Mouse (Mus musculus): Measurements from ENCODE around the gene Xrcc5.

The Xrcc5 gene

DNA sequence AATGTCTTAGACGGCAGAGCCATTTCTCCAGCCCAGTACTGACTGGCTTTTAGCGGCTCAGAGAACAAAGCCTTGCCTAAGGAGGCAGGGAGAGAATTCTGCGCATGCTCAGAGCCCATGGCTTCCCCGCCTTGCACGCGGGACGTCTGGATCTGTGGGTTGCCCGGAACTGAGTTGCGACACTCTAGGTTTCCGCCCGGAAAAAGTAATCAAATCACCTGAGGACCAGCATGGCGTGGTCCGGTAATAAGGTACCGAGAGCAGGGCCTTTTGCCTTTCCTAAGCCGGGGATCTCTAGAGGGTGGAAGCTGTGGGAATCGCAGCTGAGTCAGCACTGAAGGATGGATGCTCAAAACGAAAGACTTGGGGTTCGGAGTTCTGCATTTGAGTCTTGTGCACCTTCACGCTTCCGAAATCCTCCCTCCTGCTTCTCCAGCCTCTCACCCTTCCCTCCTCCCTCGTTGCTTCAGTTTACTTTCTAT lies at the start of gene Xrcc5:
Gene Xrcc5 (plus strand): TSS at position 105 of the 482 bp plus-strand sequence.
- DNase-seq (ENCODE audit: low spot score), result peak; percentile 95

DNA sequence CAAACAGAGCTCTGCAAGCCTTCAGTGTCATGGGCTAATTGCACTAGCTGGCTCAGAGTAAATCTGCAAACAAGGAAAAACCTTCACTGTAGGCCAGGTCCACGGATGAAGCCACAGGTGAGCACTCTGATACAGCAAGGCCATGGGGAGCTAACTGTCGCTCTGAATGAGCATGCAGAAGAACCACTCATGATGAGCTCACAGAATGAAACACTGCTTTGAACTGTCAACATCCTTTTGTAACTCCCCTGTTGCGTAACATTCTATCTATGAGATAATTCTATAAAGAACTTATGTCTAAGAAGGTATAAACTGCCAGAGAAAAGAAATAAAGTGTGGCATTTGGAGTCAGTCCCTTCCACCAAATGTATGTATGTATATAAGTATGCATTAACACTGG lies 44.1 kb upstream of the Xrcc5 start:
- no peak for DNase-seq (ENCODE audit: low spot score)

DNA sequence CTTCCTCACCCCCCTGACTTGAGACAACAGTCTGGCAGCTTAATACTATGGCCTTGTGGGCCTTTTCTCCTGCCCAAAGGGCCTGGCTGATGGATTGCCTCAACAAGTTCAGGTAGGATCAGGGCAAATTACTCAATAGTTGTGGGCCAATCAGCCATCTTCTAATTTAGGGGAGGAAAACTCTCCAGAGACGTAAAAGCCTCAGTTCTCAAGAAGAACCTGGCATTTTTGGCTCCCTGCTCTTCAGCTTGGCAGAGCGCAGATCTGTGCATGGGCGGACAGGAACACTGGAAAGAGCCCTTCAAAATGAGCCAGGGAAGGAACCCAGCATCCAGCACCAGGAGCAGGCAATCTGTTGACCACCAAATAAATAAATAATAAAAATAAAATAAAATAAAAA lies 29.1 kb upstream of the Xrcc5 start:
- DNase-seq (ENCODE audit: low spot score), result no peak

DNA sequence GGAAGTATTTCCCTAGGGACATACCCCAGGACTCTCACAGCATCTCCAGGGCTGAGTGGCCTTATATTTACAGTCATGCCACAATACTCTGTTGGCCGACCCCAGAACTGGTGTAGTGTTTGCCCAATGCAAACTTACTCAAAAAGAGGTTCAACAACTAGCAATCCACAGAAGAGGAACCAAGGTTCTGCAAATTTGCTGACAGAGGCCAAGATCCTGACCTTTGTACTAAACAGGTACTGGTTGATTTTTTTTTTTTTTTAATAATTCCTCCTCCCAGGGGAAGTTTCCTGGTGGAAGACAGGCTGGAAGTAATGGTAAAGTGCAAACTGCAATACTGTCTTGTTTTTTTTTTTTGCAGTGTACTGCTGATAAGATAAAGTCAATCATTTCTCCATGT lies 24.6 kb upstream of the Xrcc5 start:
- no peak for DNase-seq (ENCODE audit: low spot score)

DNA sequence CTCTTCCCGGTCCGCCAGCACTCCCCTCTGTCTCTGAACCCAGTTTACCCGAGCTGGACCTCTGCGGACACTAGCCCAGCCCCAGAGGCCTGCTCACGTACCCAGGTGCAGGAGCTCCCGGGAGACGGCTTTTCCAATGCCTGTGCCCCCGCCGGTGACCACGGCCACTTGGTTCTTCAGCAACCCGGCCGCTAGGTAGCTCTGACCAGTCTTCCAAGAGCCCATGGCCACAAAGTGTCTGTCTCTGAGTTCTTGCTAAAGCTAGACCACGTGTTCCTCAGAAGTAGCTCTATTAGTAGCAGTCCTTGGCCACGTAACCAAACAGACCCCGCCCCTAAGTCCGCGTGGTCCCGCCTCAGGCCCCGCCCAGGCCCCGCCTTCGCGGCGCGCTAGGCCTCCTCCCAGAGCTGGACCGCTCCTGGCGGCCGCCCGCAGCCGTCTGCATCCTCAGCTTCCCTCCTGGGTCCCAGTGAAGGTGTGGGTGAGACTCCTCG lies 23.2 kb upstream of the Xrcc5 start, which contains the start of the genes Pecr and Tmem169:
Gene Pecr (minus strand): TSS at position 323 of the 494 bp plus-strand sequence.
Gene Tmem169 (plus strand): TSS at position 378 of the 494 bp plus-strand sequence.
- peak; percentile 75 for DNase-seq (ENCODE audit: low spot score)

DNA sequence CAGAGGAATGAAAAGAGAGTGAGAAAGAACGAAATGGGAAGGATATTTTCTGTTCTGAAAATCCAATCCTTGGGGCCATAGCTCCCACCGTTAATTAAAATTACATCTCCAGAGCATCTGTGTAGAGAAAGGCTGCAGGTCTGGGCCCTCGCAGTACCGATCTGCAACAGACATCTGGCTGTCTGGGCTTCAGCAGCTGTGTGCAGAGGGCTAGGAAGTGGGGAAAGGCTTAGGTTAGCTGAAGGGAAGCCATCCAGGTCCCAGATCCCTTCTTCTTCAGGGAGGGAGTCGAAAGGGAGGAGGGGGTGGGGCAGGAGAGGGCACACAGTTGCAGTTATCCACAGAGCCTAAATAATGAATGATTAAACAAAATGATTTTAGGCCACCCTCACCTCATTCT lies 22.7 kb upstream of the Xrcc5 start:
- DNase-seq (ENCODE audit: low spot score), result no peak

DNA sequence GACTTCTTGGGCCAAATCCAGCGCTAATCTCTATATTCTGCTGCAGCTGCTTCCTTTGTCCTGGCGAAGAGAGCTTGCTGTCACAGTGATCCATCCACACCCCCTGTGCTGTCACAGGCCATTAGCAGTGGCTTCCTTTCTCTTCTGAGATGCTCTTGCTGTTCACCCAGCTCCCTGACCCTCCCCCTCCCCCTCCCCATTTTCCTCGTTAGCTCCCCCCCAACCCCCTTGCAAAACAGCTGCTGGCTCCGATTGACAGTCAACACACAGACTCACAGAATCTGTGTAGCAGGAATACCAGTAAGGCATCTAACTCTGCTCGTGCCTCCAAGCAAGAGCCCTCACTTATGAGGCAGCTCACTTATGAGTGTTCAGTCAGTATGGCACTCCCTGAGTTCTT lies 20.3 kb upstream of the Xrcc5 start:
- DNase-seq (ENCODE audit: low spot score), result no peak

- DNase-seq (ENCODE audit: low spot score), result no peak
Observed at GRCm38 (mm10) chr1:72287893-72288292, 19.3 kb upstream of the Xrcc5 start.

DNA sequence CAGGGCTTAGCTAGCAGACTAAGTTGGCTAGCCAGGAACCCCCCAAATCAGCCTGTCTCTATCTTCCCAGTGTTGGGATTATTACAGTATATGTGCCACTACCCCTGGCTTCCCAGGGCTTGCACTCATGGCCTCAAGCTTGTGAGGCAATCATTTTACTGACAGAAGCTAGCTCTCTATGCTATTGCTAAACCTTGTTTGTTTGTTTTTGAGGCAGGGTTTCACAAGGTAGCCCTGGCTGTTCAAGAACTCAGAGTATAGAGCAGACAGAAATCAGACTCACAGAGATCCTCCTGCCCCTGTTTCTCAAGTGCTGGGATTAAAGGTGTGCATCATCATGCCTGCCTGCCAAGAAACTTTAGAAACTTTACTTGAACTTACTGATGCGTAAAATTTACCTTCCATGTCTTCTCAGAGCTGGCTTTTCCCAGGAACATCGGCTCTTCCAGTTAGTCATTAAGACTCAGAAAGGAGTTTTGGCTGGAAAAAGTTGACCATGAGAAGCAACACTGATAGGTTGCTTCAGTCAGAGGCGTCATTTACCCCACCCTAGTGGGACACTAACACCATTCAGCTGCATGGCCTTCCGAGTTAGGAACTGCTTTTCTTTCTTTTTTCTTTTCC lies 18.6 kb upstream of the Xrcc5 start:
- no peak for DNase-seq (ENCODE audit: low spot score)

DNA sequence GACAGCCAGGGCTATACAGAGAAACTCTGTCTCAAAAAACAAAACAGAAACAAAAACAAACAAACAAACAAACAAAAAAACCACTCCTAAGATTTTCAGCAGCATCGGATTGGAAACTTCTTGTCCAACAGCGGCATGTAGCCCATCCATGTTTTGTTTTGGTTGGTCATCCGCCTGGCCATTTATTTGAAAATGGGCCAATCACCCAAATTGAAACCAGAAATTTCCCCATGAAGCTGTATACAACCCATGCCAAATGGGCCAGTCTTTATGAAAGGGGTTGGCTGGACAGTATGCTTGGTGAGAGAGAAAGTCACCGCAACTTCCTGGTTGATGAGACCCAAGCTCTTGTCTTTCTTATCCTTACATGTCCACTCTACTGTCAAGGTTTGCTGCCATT lies 16.3 kb upstream of the Xrcc5 start:
- DNase-seq (ENCODE audit: low spot score), result no peak

DNA sequence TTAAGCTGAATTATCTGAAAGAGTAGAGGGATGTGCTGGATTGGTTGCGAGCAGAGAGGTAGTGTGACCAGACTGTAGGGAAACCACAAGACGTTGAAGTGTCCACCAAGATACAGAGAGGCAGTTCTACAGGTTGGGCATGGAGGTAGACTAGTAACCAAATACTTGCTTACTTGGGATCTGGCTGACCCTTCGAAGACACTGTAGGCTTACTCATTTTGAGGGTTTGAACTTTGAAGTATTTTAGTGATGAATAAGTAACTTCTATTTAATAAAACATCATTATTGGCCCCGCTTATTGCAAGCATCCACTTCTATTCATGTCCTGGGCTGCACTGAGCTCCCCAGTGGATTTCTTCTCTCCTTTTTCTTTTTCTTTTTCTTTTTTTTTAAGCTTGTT lies 15.8 kb upstream of the Xrcc5 start:
- DNase-seq (ENCODE audit: low spot score), result no peak

DNA sequence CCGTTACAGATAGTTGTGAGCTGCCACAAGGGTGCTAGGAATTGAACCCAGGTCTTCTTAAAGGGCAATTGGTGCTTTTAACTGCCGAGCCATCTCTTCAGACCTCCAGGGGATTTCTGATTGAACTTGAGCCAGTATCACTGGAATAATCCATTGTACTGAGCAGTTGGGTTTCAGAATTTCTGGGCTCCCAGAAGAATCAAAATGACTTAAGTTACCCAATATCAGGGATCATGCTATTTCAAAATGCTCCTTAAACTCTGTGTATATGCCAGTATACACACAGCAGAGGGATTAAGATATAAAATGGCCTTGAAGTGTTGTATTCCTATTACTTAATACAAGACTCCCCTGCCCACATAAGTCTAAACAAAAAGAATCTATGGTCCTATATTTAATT lies 15.3 kb upstream of the Xrcc5 start:
- DNase-seq (ENCODE audit: low spot score), result no peak

GRCm38 (mm10) chr1:72293869-72294663 lies 13.2 kb upstream of the Xrcc5 start:
- no peak for DNase-seq (ENCODE audit: low spot score)

DNA sequence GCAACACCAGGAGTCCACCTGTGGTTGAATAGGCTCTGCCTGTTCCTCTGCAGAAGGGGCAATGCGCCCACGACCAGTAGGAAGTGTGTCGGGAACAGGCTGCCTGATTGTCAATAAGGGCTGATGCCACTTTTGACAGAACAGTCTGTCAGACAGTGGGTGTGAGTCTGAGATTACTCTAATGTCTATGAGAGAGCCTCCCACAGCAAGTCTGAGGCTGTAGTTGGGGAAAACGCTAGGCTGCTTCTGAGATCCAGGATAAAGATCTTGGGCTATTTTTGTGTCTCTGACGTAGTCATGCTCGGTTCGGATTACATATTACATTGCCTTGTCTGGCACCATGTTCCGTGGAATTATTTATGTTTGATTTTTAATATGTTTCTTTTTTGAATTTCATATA lies 11.5 kb upstream of the Xrcc5 start:
- no peak for DNase-seq (ENCODE audit: low spot score)

DNA sequence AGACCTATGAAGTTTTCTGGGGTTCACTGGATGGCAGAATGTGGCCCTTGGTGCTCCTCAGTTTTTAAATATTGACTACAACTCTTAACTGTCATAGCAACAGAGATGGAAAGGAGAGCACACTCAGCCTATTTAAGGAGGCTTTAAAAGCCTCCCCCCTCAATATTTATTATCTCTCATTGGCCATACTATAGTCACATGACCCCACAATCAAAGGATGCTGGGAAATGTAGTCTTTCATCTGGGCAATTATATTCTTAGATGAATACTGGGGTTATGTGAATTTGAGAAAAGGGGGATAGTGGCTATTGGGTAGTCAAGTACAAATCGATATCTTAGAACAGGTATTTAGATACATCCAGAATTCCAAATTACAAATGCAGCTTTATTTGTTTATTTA lies 5.4 kb upstream of the Xrcc5 start:
- DNase-seq (ENCODE audit: low spot score), result no peak

DNA sequence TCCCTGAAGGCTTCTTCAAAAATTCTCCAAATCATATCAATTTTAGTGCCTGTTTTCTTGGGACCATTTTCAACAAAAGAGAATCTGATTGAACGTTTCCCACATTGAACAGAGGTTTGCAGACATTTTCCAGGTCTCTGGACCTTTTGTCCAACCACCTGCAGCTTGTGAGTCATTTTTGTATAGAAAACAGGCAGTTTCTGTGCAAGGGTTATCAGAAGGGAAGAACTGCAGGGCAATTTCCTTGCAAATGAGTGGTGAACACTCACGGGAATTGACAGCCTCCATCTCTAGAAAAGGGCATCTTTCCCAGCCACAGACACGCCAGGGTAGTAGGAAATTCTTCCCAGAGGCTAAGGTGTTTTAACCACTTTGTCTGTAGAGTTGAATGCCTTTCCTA lies 980 bp upstream of the Xrcc5 start:
- no peak for DNase-seq (ENCODE audit: low spot score)

GRCm38 (mm10) chr1:72306679-72307181 lies 491 bp upstream of the Xrcc5 start:
- DNase-seq (ENCODE audit: low spot score), result no peak

DNA sequence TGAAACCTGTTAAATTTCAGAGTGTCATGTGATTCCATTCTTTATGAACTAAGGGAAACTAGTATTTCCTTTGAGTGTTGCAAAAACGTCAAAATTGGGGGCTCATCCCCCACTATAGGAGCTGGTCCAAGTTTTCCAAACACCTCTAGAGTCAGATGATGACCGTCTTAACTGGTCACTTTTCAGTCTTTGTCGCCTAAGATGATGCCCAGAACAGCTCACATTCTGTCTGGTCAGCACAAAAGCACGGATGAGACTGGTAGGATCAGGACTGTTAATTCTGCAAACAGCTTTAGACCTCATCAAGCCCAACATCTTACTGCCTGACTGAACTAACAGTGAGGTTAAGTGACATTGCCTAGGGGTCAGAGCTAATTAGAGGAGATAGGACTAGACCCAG lies 1.7 kb downstream of the Xrcc5 start:
- no peak for DNase-seq (ENCODE audit: low spot score)

DNA sequence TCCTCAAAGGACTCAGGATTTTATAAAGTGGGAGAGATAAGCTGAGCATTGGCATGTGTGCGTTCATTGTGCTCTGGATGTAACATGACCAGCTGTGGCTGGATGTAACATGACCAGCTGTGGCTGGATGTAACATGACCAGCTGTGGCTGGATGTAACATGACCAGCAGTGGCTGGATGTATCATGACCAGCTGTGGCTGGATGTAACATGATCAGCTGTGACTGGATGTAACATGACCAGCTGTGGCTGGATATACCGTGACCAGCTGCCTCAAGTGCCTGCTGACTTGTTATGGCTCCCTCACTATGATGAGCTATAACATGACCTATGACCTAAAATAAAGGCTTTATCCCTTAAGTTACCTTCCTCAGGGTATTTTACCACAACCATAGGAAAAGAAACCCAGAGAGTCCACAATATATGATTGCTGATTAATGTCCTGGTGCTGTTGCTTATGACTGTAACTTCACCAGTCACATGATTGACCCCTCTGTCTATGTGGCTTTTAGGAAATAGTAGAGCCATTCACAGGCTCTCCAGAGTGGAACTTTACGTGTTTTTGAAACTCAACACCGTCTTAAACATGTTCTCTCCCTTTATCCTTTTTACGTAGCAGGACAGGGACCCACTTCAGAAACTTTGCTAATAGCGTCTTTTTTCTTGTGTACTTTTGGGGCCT lies 2.7 kb downstream of the Xrcc5 start:
- no peak for DNase-seq (ENCODE audit: low spot score)

GRCm38 (mm10) chr1:72312701-72313398 lies 5.6 kb downstream of the Xrcc5 start:
- DNase-seq (ENCODE audit: low spot score), result no peak

GRCm38 (mm10) chr1:72313399-72314039 lies 6.3 kb downstream of the Xrcc5 start:
- DNase-seq (ENCODE audit: low spot score), result no peak
